Mouse (Mus musculus) neutrophil, adult 5-6 weeks (primary cell): ENCODE results near the gene Nup210l. TPM values are rescaled to one million over a fixed set of nuclear protein-coding genes. Genes with fewer than 3 reads are reported as not detected.
"Not testable (repeated sequence)": the region's sequence is repeated elsewhere in the genome, so short reads cannot be mapped to it uniquely, and the experiment has no call there.

Experiments
- ATAC-seq: fragments of 151-379, 151-347 bp; 2 replicates; pipeline ENCODE4 v1.8.0; 2017; ENCODE audit warnings: mild to moderate bottlenecking, moderate TSS enrichment; ENCODE audit not compliant: insufficient number of reproducible peaks, poor library complexity, low FRiP score, severe bottlenecking; ENCODE audit errors: extremely low read depth
- total RNA-seq: library from RNA; stranded (forward); fragments of 200-1000 nt; gene quantifications from 2 replicates; pipeline ENCODE4 v1.2.3, GENCODE M21; 2017

The Nup210l gene
- total RNA-seq, 1 experiment from 2014 or later, result 2.2 TPM

- no peak for ATAC-seq
Measured at GRCm38 (mm10) chr3:90247630-90247959, 143.7 kb downstream of the Nup210l start.

- ATAC-seq, result peak; percentile 93
Measured at GRCm38 (mm10) chr3:90247960-90248745, 144.2 kb downstream of the Nup210l start, which contains the start of gene Slc39a1. Gene Slc39a1 (plus strand): TSS chr3:90248172.

- no peak for ATAC-seq
Measured at GRCm38 (mm10) chr3:90248746-90249100, 144.8 kb downstream of the Nup210l start.

- ATAC-seq, result no peak
Measured at GRCm38 (mm10) chr3:90250791-90251190, 146.9 kb downstream of the Nup210l start.

- not testable (repeated sequence) for ATAC-seq
Measured at GRCm38 (mm10) chr3:90251731-90252226, 147.8 kb downstream of the Nup210l start.

GRCm38 (mm10) chr3:90252659-90253058 is 148.7 kb downstream of the Nup210l start:
- not testable (repeated sequence) for ATAC-seq

GRCm38 (mm10) chr3:90253174-90253573 is 149.2 kb downstream of the Nup210l start:
- ATAC-seq, result not testable (repeated sequence)

- ATAC-seq, result peak; percentile 95
Measured at GRCm38 (mm10) chr3:90253653-90254418, 149.9 kb downstream of the Nup210l start, which contains the start of gene Crtc2. Gene Crtc2 (plus strand): TSS chr3:90254163.

GRCm38 (mm10) chr3:90254419-90255193 is 150.7 kb downstream of the Nup210l start:
- ATAC-seq, result peak; percentile 4; the same call in 1 of the 2 replicates

GRCm38 (mm10) chr3:90255194-90255565 is 151.2 kb downstream of the Nup210l start:
- no peak for ATAC-seq

GRCm38 (mm10) chr3:90255784-90256353 is 151.9 kb downstream of the Nup210l start:
- no peak for ATAC-seq

GRCm38 (mm10) chr3:90256731-90257530 is 153.0 kb downstream of the Nup210l start:
- no peak for ATAC-seq

GRCm38 (mm10) chr3:90258521-90258920 is 154.6 kb downstream of the Nup210l start:
- ATAC-seq, result no peak

Other genes starting within 250 kb of the Nup210l start
- 46.4 and 50.0 TPM in 2 replicates for gene Il6ra, start 190.9 kb upstream of the Nup210l start, total RNA-seq
- gene Atp8b2, start 140.6 kb upstream of the Nup210l start, total RNA-seq, result 37.9 and 45.4 TPM in 2 replicates
- gene Hax1, start 105.4 kb upstream of the Nup210l start, total RNA-seq, result 56.1 and 62.5 TPM in 2 replicates
- 95.8 and 104 TPM in 2 replicates for gene 4933434E20Rik, start 52.5 kb upstream of the Nup210l start, total RNA-seq
- 186 and 235 TPM in 2 replicates for gene Ubap2l, start 51.5 kb upstream of the Nup210l start, total RNA-seq
- gene Tpm3, start 31.5 kb upstream of the Nup210l start, total RNA-seq, result 950 and 1,052 TPM in 2 replicates
- gene Rps27, start 109.5 kb downstream of the Nup210l start, total RNA-seq, result 6,147 and 6,362 TPM in 2 replicates
- 1.4 and 2.0 TPM in 2 replicates for gene Rab13, start 109.6 kb downstream of the Nup210l start, total RNA-seq
- gene Jtb, start 127.5 kb downstream of the Nup210l start, total RNA-seq, result 63.0 and 65.2 TPM in 2 replicates
- gene Creb3l4, start 139.4 kb downstream of the Nup210l start, total RNA-seq, result not detected in 2 replicates
- 32.4 and 34.4 TPM in 2 replicates for gene Slc39a1, start 144.0 kb downstream of the Nup210l start, total RNA-seq
- gene Crtc2, start 150.0 kb downstream of the Nup210l start, total RNA-seq, result 66.4 and 76.5 TPM in 2 replicates
- 59.8 and 70.4 TPM in 2 replicates for gene Dennd4b, start 161.1 kb downstream of the Nup210l start, total RNA-seq
- gene Gatad2b, start 189.0 kb downstream of the Nup210l start, total RNA-seq, result 56.0 and 64.1 TPM in 2 replicates